Mouse (Mus musculus) heart, postnatal 0 days (tissue): ENCODE data around the gene Akap3. TPM values are rescaled to one million over a fixed set of nuclear protein-coding genes. Genes with fewer than 3 reads are reported as not detected.

ENCODE experiments used
- ATAC-seq: fragments of 200-750 bp; cut with Nextera tagmentation; 2 replicates; pipeline ENCODE4 v1.8.0; 2017; ENCODE audit warnings: low read depth, moderate number of reproducible peaks, moderate library complexity; ENCODE audit not compliant: insufficient read depth
- DNase-seq: peaks from one replicate; pipeline ENCODE4 v3.0.0-alpha.2; 2016; ENCODE audit warnings: low spot score
- H3K27ac ChIP-seq: fragments of 300-500 bp; sonication (generic); 2 replicates; pipeline ENCODE4 v1.5.1; 2014; ENCODE audit warnings: low read depth, mild to moderate bottlenecking
- H3K27me3 ChIP-seq: fragments of 300-500 bp; sonication (generic); 2 replicates; pipeline ENCODE4 v1.6.1; 2014; ENCODE audit warnings: low read length, mixed read lengths; ENCODE audit not compliant: control insufficient read depth, insufficient read depth
- H3K36me3 ChIP-seq: fragments of 300-500 bp; sonication (generic); replicated peaks from 2 replicates; pipeline ENCODE4 v1.6.1; 2014; ENCODE audit warnings: low read length, mixed read lengths; ENCODE audit not compliant: control insufficient read depth, insufficient read depth
- H3K4me1 ChIP-seq: fragments of 300-500 bp; sonication (generic); 2 replicates; pipeline ENCODE4 v1.6.1; 2014; ENCODE audit warnings: antibody characterized with exemption; ENCODE audit not compliant: control insufficient read depth, insufficient read depth
- H3K4me2 ChIP-seq: fragments of 300-500 bp; sonication (generic); 2 replicates; pipeline ENCODE4 v1.6.1; 2014; ENCODE audit warnings: low read depth, mild to moderate bottlenecking, low read length, moderate library complexity
- H3K4me3 ChIP-seq: fragments of 300-500 bp; sonication (generic); 2 replicates; pipeline ENCODE4 v1.5.1; 2014; ENCODE audit warnings: low read depth, low read length
- H3K9ac ChIP-seq: fragments of 300-500 bp; sonication (generic); replicated peaks from 2 replicates; pipeline ENCODE4 v1.6.1; 2014; ENCODE audit warnings: low read depth, low read length, mixed read lengths
- H3K9me3 ChIP-seq: fragments of 300-500 bp; sonication (generic); replicated peaks from 2 replicates; pipeline ENCODE4 v1.6.1; 2016; ENCODE audit warnings: low read length; ENCODE audit not compliant: control insufficient read depth
- CTCF ChIP-seq: IDR thresholded peaks from 2 replicates; pipeline ENCODE4 v1.5.1; 2016; ENCODE audit warnings: antibody characterized with exemption, control low read depth, low read depth
- EP300 ChIP-seq: IDR thresholded peaks from 2 replicates; pipeline ENCODE4 v1.6.1; 2016; ENCODE audit warnings: antibody characterized with exemption, low read depth
- WGBS: fragments of 180-500 bp; shearing (Covaris S2); extraction: QIAGEN DNeasy Blood & Tissue Kit; methylation state at CpG from one replicate; pipeline ENCODE4 v1.1.7; 2014; 5-methylcytosine and 5-hydroxymethylcytosine counted together
- polyA plus RNA-seq: library from polyadenylated mRNA; unstranded; fragments of >200 nt; fragmentation: Nextera tagmentation; extraction: Ambion mirVana; gene quantifications from 2 replicates; pipeline ENCODE4 v1.2.1, GENCODE M21; 2015
- total RNA-seq: library from RNA; depleted of rRNA; stranded (reverse); fragments of >200 nt; gene quantifications from 2 replicates; pipeline ENCODE4 v1.2.3, GENCODE M21; 2014; ENCODE audit warnings: low replicate concordance; rRNA removed

Akap3 gene
- total and polyA plus RNA-seq, 2 experiments from 2014 or later, result not detected

GRCm38 (mm10) chr6:126907378-126907777 lies 54.5 kb downstream of the Akap3 start:
- Histone ChIP-seq H3K4me2 (no peak overlapping the region), H3K4me1 (no peaks in the 10 kb centered on the region), H3K4me3 (no peak overlapping the region), H3K9ac (no peak overlapping the region), H3K27ac (no peak overlapping the region), H3K36me3 (no peaks in the 10 kb centered on the region), H3K9me3 (no peaks in the 10 kb centered on the region), H3K27me3 (no peaks in the 10 kb centered on the region)
- TF ChIP-seq CTCF (no peak), EP300 (no peak)
- DNase-seq (no peak), ATAC-seq (no peak)
- 69% methylated on average over 4 of the region's 5 CpGs for WGBS

GRCm38 (mm10) chr6:126907876-126908275 lies 55.0 kb downstream of the Akap3 start:
- H3K9ac ChIP-seq, result no peak overlapping the region
- TF ChIP-seq EP300 (no peak), CTCF (no peak)
- H3K9me3 ChIP-seq, result no peaks in the 10 kb centered on the region
- H3K27ac ChIP-seq, result no peak overlapping the region
- no peaks in the 10 kb centered on the region for H3K36me3 ChIP-seq
- WGBS, result 39% methylated on average over 3 of the region's 3 CpGs
- H3K4me2 ChIP-seq, result no peak overlapping the region
- ATAC-seq (no peak), DNase-seq (no peak)
- H3K4me3 ChIP-seq, result no peak overlapping the region
- no peaks in the 10 kb centered on the region for H3K4me1 ChIP-seq
- H3K27me3 ChIP-seq, result no peaks in the 10 kb centered on the region

- Histone ChIP-seq H3K9me3 (no peaks in the 10 kb centered on the region), H3K9ac (no peak overlapping the region), H3K27ac (no peak overlapping the region), H3K4me3 (no peak overlapping the region), H3K4me1 (no peaks in the 10 kb centered on the region), H3K4me2 (no peak overlapping the region), H3K36me3 (no peaks in the 10 kb centered on the region), H3K27me3 (no peaks in the 10 kb centered on the region)
- ATAC-seq (no peak), DNase-seq (no peak)
- WGBS, result 48% methylated on average over 4 of the region's 4 CpGs
- TF ChIP-seq EP300 (no peak), CTCF (no peak)
These were observed 57.8 kb downstream of the Akap3 start for GRCm38 (mm10) chr6:126910727-126911126.

GRCm38 (mm10) chr6:126914928-126915327 lies 62.0 kb downstream of the Akap3 start:
- no peaks in the 10 kb centered on the region for H3K27me3 ChIP-seq
- no peak overlapping the region for H3K4me3 ChIP-seq
- H3K4me2 ChIP-seq, result no peak overlapping the region
- 74% methylated on average over 5 of the region's 5 CpGs for WGBS
- TF ChIP-seq CTCF (no peak), EP300 (no peak)
- ATAC-seq (no peak), DNase-seq (no peak)
- H3K4me1 ChIP-seq, result no peaks in the 10 kb centered on the region
- H3K27ac ChIP-seq, result no peak overlapping the region
- H3K9me3 ChIP-seq, result no peaks in the 10 kb centered on the region
- H3K9ac ChIP-seq, result no peak overlapping the region
- no peaks in the 10 kb centered on the region for H3K36me3 ChIP-seq

GRCm38 (mm10) chr6:126921111-126921881 lies 68.4 kb downstream of the Akap3 start, which contains the start of gene Dyrk4:
Dyrk4 (minus strand) TSS chr6:126921839.
- H3K4me2 ChIP-seq, result peak within 1 kb of the TSS; percentile 48
- H3K9ac ChIP-seq, result 0 out of 2 replicates have a peak within 1 kb of the TSS, but pooled peaks have one; percentile 0
- no peaks in the 10 kb centered on the region for H3K27me3 ChIP-seq
- H3K27ac ChIP-seq, result no peak within 1 kb of the TSS
- no peaks in the 10 kb centered on the region for H3K4me1 ChIP-seq
- DNase-seq (peak; percentile 26), ATAC-seq (peak; percentile 60)
- no peak for TF ChIP-seq EP300
- no peak for TF ChIP-seq CTCF
- H3K4me3 ChIP-seq, result no peak within 1 kb of the TSS
- 9% methylated on average over 21 of the region's 21 CpGs for WGBS
- no peaks in the 10 kb centered on the region for H3K9me3 ChIP-seq
- peaks cover 37% of the 10 kb centered on the region for H3K36me3 ChIP-seq

Other genes with a start within 250 kb of the Akap3 start
- gene Kcna1, start 206.7 kb upstream of the Akap3 start, total RNA-seq, result not detected in 2 replicates
- 0.04 and 0.07 TPM in 2 replicates for gene Kcna1, start 206.7 kb upstream of the Akap3 start, polyA plus RNA-seq
- gene Kcna6, start 112.4 kb upstream of the Akap3 start, total RNA-seq, result 0.73 and 2.7 TPM in 2 replicates
- 0.45 and 0.57 TPM in 2 replicates for gene Kcna6, start 112.4 kb upstream of the Akap3 start, polyA plus RNA-seq
- 532 and 638 TPM in 2 replicates for gene Ndufa9, start 4.0 kb upstream of the Akap3 start, total RNA-seq
- gene Ndufa9, start 4.0 kb upstream of the Akap3 start, polyA plus RNA-seq, result 799 and 823 TPM in 2 replicates
- gene Dyrk4, start 68.7 kb downstream of the Akap3 start, total RNA-seq, result not detected in 2 replicates
- gene Dyrk4, start 68.7 kb downstream of the Akap3 start, polyA plus RNA-seq, result 0.05 and 0.15 TPM in 2 replicates
- 12.9 and 14.9 TPM in 2 replicates for gene Rad51ap1, start 86.5 kb downstream of the Akap3 start, total RNA-seq
- 9.4 and 9.5 TPM in 2 replicates for gene Rad51ap1, start 86.5 kb downstream of the Akap3 start, polyA plus RNA-seq
- 3.8 and 5.3 TPM in 2 replicates for gene D6Wsu163e, start 86.9 kb downstream of the Akap3 start, total RNA-seq
- 10.7 and 11.9 TPM in 2 replicates for gene D6Wsu163e, start 86.9 kb downstream of the Akap3 start, polyA plus RNA-seq
- not detected in 2 replicates for gene Fgf6, start 162.5 kb downstream of the Akap3 start, total RNA-seq
- not detected in 2 replicates for gene Fgf6, start 162.5 kb downstream of the Akap3 start, polyA plus RNA-seq
- 1.1 TPM in 1 of 2 replicates, not detected in the other for gene Fgf23, start 219.8 kb downstream of the Akap3 start, total RNA-seq
- gene Fgf23, start 219.8 kb downstream of the Akap3 start, polyA plus RNA-seq, result 0.05 TPM in 1 of 2 replicates, not detected in the other